Mouse (Mus musculus) embryonic facial prominence, embryonic 13.5 days (tissue): ENCODE measurements around the gene Zfp592. TPM values are rescaled to one million over a fixed set of nuclear protein-coding genes. Genes with fewer than 3 reads are reported as not detected.

Experiments used
- ATAC-seq: fragments of 200-750 bp; cut with Nextera tagmentation; 2 replicates; pipeline ENCODE4 v1.8.0; 2017; ENCODE audit warnings: low read depth; ENCODE audit not compliant: insufficient number of reproducible peaks, insufficient read depth, low FRiP score, low TSS enrichment
- H3K27ac ChIP-seq: fragments of 300-500 bp; sonication (generic); 2 replicates; pipeline ENCODE4 v1.5.1; 2015; ENCODE audit warnings: moderate library complexity, mild to moderate bottlenecking, inconsistent platforms
- H3K27me3 ChIP-seq: fragments of 300-500 bp; sonication (generic); 2 replicates; pipeline ENCODE4 v1.6.1; 2015; ENCODE audit warnings: mild to moderate bottlenecking, inconsistent platforms
- H3K36me3 ChIP-seq: fragments of 300-500 bp; sonication (generic); 2 replicates; pipeline ENCODE4 v1.6.1; 2015; ENCODE audit warnings: mild to moderate bottlenecking, inconsistent platforms
- H3K4me1 ChIP-seq: fragments of 300-500 bp; sonication (generic); 2 replicates; pipeline ENCODE4 v1.6.1; 2015; ENCODE audit warnings: inconsistent platforms
- H3K4me2 ChIP-seq: fragments of 300-500 bp; sonication (generic); 2 replicates; pipeline ENCODE4 v1.6.1; 2015; ENCODE audit warnings: moderate library complexity, mild to moderate bottlenecking, inconsistent platforms
- H3K4me3 ChIP-seq: fragments of 300-500 bp; sonication (generic); 2 replicates; pipeline ENCODE4 v1.5.1; 2015; ENCODE audit warnings: mild to moderate bottlenecking, inconsistent platforms
- H3K9ac ChIP-seq: fragments of 300-500 bp; sonication (generic); 2 replicates; pipeline ENCODE4 v1.6.1; 2015; ENCODE audit warnings: mild to moderate bottlenecking, inconsistent platforms
- H3K9me3 ChIP-seq: fragments of 300-500 bp; sonication (generic); 2 replicates; pipeline ENCODE4 v1.6.1; 2016; ENCODE audit warnings: inconsistent platforms
- WGBS: fragments of 180-500 bp; shearing (Covaris S2); methylation state at CpG from one replicate; pipeline ENCODE4 v1.1.7; 2015; ENCODE audit warnings: mixed read lengths; 5-methylcytosine and 5-hydroxymethylcytosine counted together
- polyA plus RNA-seq: library from polyadenylated mRNA; unstranded; fragments of >200 nt; fragmentation: Nextera tagmentation; extraction: Ambion mirVana; gene quantifications from 2 replicates; pipeline ENCODE4 v1.2.1, GENCODE M21; 2015

Zfp592 gene
- polyA plus RNA-seq, result 12.3 and 12.5 TPM in 2 replicates

GRCm38 (mm10) chr7:80992980-80993833 lies at the start of gene Zfp592:
Gene Zfp592, plus strand, starts transcription at chr7:80993681.
- H3K27me3 ChIP-seq, result no peaks in the 10 kb centered on the region
- WGBS, result under 1% methylated on average over 61 of the region's 102 CpGs
- H3K4me2 ChIP-seq, result peak within 1 kb of the TSS; percentile 80
- no peaks in the 10 kb centered on the region for H3K36me3 ChIP-seq
- peaks cover 32% of the 10 kb centered on the region for H3K4me1 ChIP-seq
- peak within 1 kb of the TSS; percentile 95 for H3K9ac ChIP-seq
- peak within 1 kb of the TSS; percentile 94 for H3K27ac ChIP-seq
- no peaks in the 10 kb centered on the region for H3K9me3 ChIP-seq
- peak; percentile 90 for ATAC-seq
- peak within 1 kb of the TSS; percentile 92 for H3K4me3 ChIP-seq

GRCm38 (mm10) chr7:80947445-80948350 lies 45.8 kb upstream of the Zfp592 start, which contains the start of gene Sec11a:
Gene Sec11a, minus strand, starts transcription at chr7:80947780.
- 2% methylated on average over 44 of the region's 44 CpGs for WGBS
- H3K36me3 ChIP-seq, result peaks cover 10% of the 10 kb centered on the region
- H3K27ac ChIP-seq, result peak within 1 kb of the TSS; percentile 96
- peak within 1 kb of the TSS; percentile 90 for H3K9ac ChIP-seq
- H3K4me1 ChIP-seq, result peaks cover 21% of the 10 kb centered on the region
- H3K9me3 ChIP-seq, result no peaks in the 10 kb centered on the region
- H3K27me3 ChIP-seq, result no peaks in the 10 kb centered on the region
- H3K4me3 ChIP-seq, result peak within 1 kb of the TSS; percentile 94
- H3K4me2 ChIP-seq, result peak within 1 kb of the TSS; percentile 90
- ATAC-seq, result peak; percentile 96

GRCm38 (mm10) chr7:80951461-80951860 lies 42.0 kb upstream of the Zfp592 start:
- no peak overlapping the region for H3K27ac ChIP-seq
- peaks cover 6% of the 10 kb centered on the region for H3K4me1 ChIP-seq
- H3K4me2 ChIP-seq, result no peak overlapping the region
- H3K9me3 ChIP-seq, result no peaks in the 10 kb centered on the region
- WGBS, result 89% methylated on average over 4 of the region's 4 CpGs
- H3K36me3 ChIP-seq, result no peaks in the 10 kb centered on the region
- no peak overlapping the region for H3K4me3 ChIP-seq
- ATAC-seq, result no peak
- H3K9ac ChIP-seq, result no peak overlapping the region
- H3K27me3 ChIP-seq, result no peaks in the 10 kb centered on the region; the same call in 1 of the 2 replicates

- Histone ChIP-seq H3K27ac (no peak overlapping the region), H3K27me3 (no peaks in the 10 kb centered on the region; the same call in 1 of the 2 replicates), H3K9me3 (no peaks in the 10 kb centered on the region), H3K4me2 (no peak overlapping the region), H3K4me1 (0 out of 2 replicates have a peak, but pooled peaks cover 3% of the 10 kb centered on the region), H3K4me3 (no peak overlapping the region), H3K36me3 (no peaks in the 10 kb centered on the region), H3K9ac (no peak overlapping the region)
- no peak for ATAC-seq
- 61% methylated on average over 3 of the region's 3 CpGs for WGBS
Measured at GRCm38 (mm10) chr7:80952140-80952539, 41.3 kb upstream of the Zfp592 start.

- H3K36me3 ChIP-seq, result no peaks in the 10 kb centered on the region
- ATAC-seq, result no peak
- H3K4me2 ChIP-seq, result no peak overlapping the region
- no peak overlapping the region for H3K27ac ChIP-seq
- H3K27me3 ChIP-seq, result no peaks in the 10 kb centered on the region; the same call in 1 of the 2 replicates
- H3K4me3 ChIP-seq, result no peak overlapping the region
- H3K9ac ChIP-seq, result no peak overlapping the region
- 80% methylated on average over 2 of the region's 2 CpGs for WGBS
- no peaks in the 10 kb centered on the region for H3K4me1 ChIP-seq
- no peaks in the 10 kb centered on the region for H3K9me3 ChIP-seq
Measured at GRCm38 (mm10) chr7:80954251-80954650, 39.2 kb upstream of the Zfp592 start.

- no peak for ATAC-seq
- H3K27ac ChIP-seq, result no peak overlapping the region
- no peak overlapping the region for H3K4me2 ChIP-seq
- H3K4me3 ChIP-seq, result no peak overlapping the region
- no peaks in the 10 kb centered on the region for H3K9me3 ChIP-seq
- no peak overlapping the region for H3K9ac ChIP-seq
- H3K4me1 ChIP-seq, result no peaks in the 10 kb centered on the region
- 86% methylated on average over 2 of the region's 2 CpGs for WGBS
- H3K36me3 ChIP-seq, result no peaks in the 10 kb centered on the region
- no peaks in the 10 kb centered on the region; the same call in 1 of the 2 replicates for H3K27me3 ChIP-seq
Measured at GRCm38 (mm10) chr7:80956891-80957290, 36.6 kb upstream of the Zfp592 start.

- WGBS, result 85% methylated on average over 3 of the region's 3 CpGs
- Histone ChIP-seq H3K4me1 (no peaks in the 10 kb centered on the region), H3K9ac (no peak overlapping the region), H3K27me3 (no peaks in the 10 kb centered on the region), H3K4me3 (no peak overlapping the region), H3K27ac (no peak overlapping the region), H3K9me3 (no peaks in the 10 kb centered on the region), H3K4me2 (no peak overlapping the region), H3K36me3 (no peaks in the 10 kb centered on the region)
- no peak for ATAC-seq
Measured at GRCm38 (mm10) chr7:80959003-80959402, 34.5 kb upstream of the Zfp592 start.

GRCm38 (mm10) chr7:80962799-80963198 lies 30.7 kb upstream of the Zfp592 start:
- no peak for ATAC-seq
- H3K9me3 ChIP-seq, result no peaks in the 10 kb centered on the region
- 61% methylated on average over 6 of the region's 6 CpGs for WGBS
- no peaks in the 10 kb centered on the region for H3K27me3 ChIP-seq
- no peak overlapping the region for H3K4me2 ChIP-seq
- no peak overlapping the region for H3K27ac ChIP-seq
- H3K9ac ChIP-seq, result no peak overlapping the region
- H3K4me3 ChIP-seq, result no peak overlapping the region
- H3K4me1 ChIP-seq, result no peaks in the 10 kb centered on the region
- no peaks in the 10 kb centered on the region for H3K36me3 ChIP-seq

- no peak overlapping the region for H3K9ac ChIP-seq
- H3K4me2 ChIP-seq, result no peak overlapping the region
- WGBS, result 43% methylated on average over 3 of the region's 3 CpGs
- no peak for ATAC-seq
- H3K4me1 ChIP-seq, result no peaks in the 10 kb centered on the region
- H3K36me3 ChIP-seq, result no peaks in the 10 kb centered on the region
- no peaks in the 10 kb centered on the region; the same call in 1 of the 2 replicates for H3K9me3 ChIP-seq
- H3K27me3 ChIP-seq, result no peaks in the 10 kb centered on the region
- H3K27ac ChIP-seq, result no peak overlapping the region
- no peak overlapping the region for H3K4me3 ChIP-seq
Measured at GRCm38 (mm10) chr7:80970913-80971312, 22.6 kb upstream of the Zfp592 start.

- Histone ChIP-seq H3K4me1 (no peaks in the 10 kb centered on the region), H3K4me2 (no peak overlapping the region), H3K9ac (no peak overlapping the region), H3K27ac (no peak overlapping the region), H3K4me3 (no peak overlapping the region), H3K36me3 (no peaks in the 10 kb centered on the region), H3K27me3 (no peaks in the 10 kb centered on the region), H3K9me3 (no peaks in the 10 kb centered on the region; the same call in 1 of the 2 replicates)
- no peak for ATAC-seq
- 64% methylated on average over 2 of the region's 2 CpGs for WGBS
Measured at GRCm38 (mm10) chr7:80971419-80971818, 22.1 kb upstream of the Zfp592 start.

GRCm38 (mm10) chr7:80972082-80972481 lies 21.4 kb upstream of the Zfp592 start:
- no peak for ATAC-seq

More at GRCm38 (mm10) chr7:80972082-80972481, 21.4 kb upstream of the Zfp592 start:
- Histone ChIP-seq H3K4me2 (no peak overlapping the region), H3K9me3 (no peaks in the 10 kb centered on the region; the same call in 1 of the 2 replicates), H3K27me3 (no peaks in the 10 kb centered on the region), H3K4me3 (no peak overlapping the region), H3K36me3 (no peaks in the 10 kb centered on the region), H3K9ac (no peak overlapping the region), H3K27ac (no peak overlapping the region), H3K4me1 (no peaks in the 10 kb centered on the region)
- WGBS, result 84% methylated on average over 5 of the region's 5 CpGs
